Mouse (Mus musculus): ENCODE data around the gene Cuedc2. TPM values are rescaled to one million over a fixed set of nuclear protein-coding genes. Genes with fewer than 3 reads are reported as not detected.

The Cuedc2 gene
- total RNA-seq, 1 experiment from 2014 or later, result 81.8 TPM

- no peak for DNase-seq
Measured at GRCm38 (mm10) chr19:46321101-46321943, 17.2 kb downstream of the Cuedc2 start.

- DNase-seq, result no peak
Measured at GRCm38 (mm10) chr19:46320076-46320785, 18.3 kb downstream of the Cuedc2 start.

GRCm38 (mm10) chr19:46318586-46319378, 19.7 kb downstream of the Cuedc2 start:
- peak; percentile 88 for DNase-seq

GRCm38 (mm10) chr19:46318031-46318471, 20.5 kb downstream of the Cuedc2 start:
- DNase-seq, result no peak

- no peak for DNase-seq
Measured at GRCm38 (mm10) chr19:46317546-46317885, 21.0 kb downstream of the Cuedc2 start.

GRCm38 (mm10) chr19:46316846-46317545, 21.5 kb downstream of the Cuedc2 start:
- no peak for DNase-seq

- no peak for DNase-seq
Measured at GRCm38 (mm10) chr19:46315752-46316610, 22.5 kb downstream of the Cuedc2 start.

- no peak for DNase-seq
Measured at GRCm38 (mm10) chr19:46314872-46315742, 23.4 kb downstream of the Cuedc2 start.

GRCm38 (mm10) chr19:46314151-46314601, 24.3 kb downstream of the Cuedc2 start:
- no peak for DNase-seq

GRCm38 (mm10) chr19:46313591-46313990, 24.9 kb downstream of the Cuedc2 start:
- DNase-seq, result no peak

GRCm38 (mm10) chr19:46313116-46313515, 25.4 kb downstream of the Cuedc2 start:
- no peak for DNase-seq

GRCm38 (mm10) chr19:46312566-46312965, 25.9 kb downstream of the Cuedc2 start:
- no peak for DNase-seq

GRCm38 (mm10) chr19:46311341-46311740, 27.2 kb downstream of the Cuedc2 start:
- no peak for DNase-seq

GRCm38 (mm10) chr19:46310312-46310865, 28.1 kb downstream of the Cuedc2 start:
- DNase-seq, result no peak

GRCm38 (mm10) chr19:46309651-46310305, 28.7 kb downstream of the Cuedc2 start:
- no peak for DNase-seq

- peak; percentile 87 for DNase-seq
Measured at GRCm38 (mm10) chr19:46308706-46309435, 29.6 kb downstream of the Cuedc2 start.

- DNase-seq, result no peak
Measured at GRCm38 (mm10) chr19:46308303-46308702, 30.2 kb downstream of the Cuedc2 start.

- no peak for DNase-seq
Measured at GRCm38 (mm10) chr19:46307781-46308180, 30.7 kb downstream of the Cuedc2 start.
